Mouse (Mus musculus) left cerebral cortex, adult 2 months (tissue): ENCODE measurements around the gene Rps17. TPM values are rescaled to one million over a fixed set of nuclear protein-coding genes. Genes with fewer than 3 reads are reported as not detected.
A peak's percentile ranks its signal among the peaks of the same experiment; 100 is the strongest.

ENCODE experiments used
- DNase-seq, 2 experiments: peaks; one replicate each; pipeline ENCODE4 v3.0.0; 2021 to 2022; ENCODE audit warnings: low spot score in 2 of 2, mixed read lengths in 1 of 2; ENCODE audit errors: extremely low spot score in 1 of 2
- H3K27ac ChIP-seq: fragments of 200-600 bp; 2 replicates; pipeline ENCODE4 v1.8.1; 2022
- H3K4me3 ChIP-seq: fragments of 200-600 bp; 2 replicates; pipeline ENCODE4 v1.8.1; 2022
- CTCF ChIP-seq: fragments of 200-600 bp; IDR thresholded peaks from 2 replicates; pipeline ENCODE4 v1.8.1; 2022; ENCODE audit warnings: antibody characterized with exemption, mild to moderate bottlenecking, moderate library complexity
- intact Hi-C: fragments of 180-260 bp; cut with DNase I; formaldehyde crosslinking; loops from one replicate; pipeline ENCODE4 v1.15.1; 2025
- total RNA-seq, 2 experiments: library from RNA; stranded (reverse); gene quantifications; 2 replicates each; pipeline ENCODE4 v1.2.3; 2021

The Rps17 gene
- total RNA-seq, 2 experiments from 2014 or later = 491 to 498 TPM

DNA sequence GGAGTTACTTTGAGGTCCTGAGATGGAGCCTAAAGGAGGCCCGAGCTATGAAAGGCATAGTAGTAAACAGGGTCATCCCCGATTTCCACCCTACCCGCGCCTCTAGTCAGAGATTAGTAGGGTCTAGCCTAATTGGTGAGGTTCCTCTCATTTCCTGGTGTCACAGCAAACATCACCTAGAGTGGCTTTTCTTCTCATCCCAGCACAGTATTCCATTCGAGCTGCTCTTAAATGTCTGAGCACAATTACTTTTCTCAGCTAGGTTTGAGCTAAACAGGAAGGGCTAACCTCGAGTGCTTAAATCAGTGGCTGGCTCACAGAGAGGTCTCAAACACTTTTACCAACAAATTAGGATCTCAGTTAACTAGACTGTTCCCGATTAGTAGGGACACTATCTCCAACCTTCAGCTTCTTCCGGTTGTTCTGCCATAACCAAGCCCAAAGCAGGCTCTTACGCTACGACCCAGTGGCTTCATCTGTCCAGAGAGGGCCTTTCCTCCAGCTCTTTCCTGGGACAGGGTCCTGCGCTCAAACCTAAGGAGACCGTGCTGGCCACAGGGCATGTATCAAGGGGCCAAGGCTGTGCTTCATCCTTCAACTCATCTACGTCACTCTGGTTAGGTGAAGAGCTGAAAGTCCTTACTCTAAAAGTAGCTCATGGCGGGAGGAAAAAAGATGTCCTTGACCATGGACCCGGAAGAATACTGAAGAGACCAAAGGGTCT lies 555 bp upstream of the Rps17 start:
- Histone ChIP-seq H3K27ac (peak overlapping the region; percentile 81), H3K4me3 (peak overlapping the region; percentile 73)
- no peak for TF ChIP-seq CTCF
- DNase-seq = no peak
- intact Hi-C loops = loop anchor here (2.0 to 10.0 kb wide), 3 partner anchors 109 to 461 kb away; partner anchors contain the start of gene Cpeb1

DNA sequence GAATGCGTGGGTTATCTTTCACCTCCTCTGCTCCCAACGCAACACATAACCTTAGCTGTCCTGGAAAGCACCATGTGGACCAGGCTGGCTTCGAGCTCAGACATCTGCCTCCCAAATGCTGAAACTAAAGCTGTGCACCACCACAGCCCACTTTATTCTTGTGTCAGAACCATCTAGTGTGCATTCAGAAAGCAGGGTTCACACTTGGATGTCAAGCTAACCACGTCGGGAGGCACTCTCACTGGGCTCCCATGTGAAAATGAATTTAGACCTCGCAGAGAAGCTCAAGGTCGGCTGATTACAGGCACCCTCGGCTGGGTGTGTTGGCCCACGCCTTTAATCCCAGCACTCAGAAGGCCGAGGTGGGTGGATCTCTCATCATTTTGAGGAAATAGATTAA lies 1.2 kb downstream of the Rps17 start:
- no peak for DNase-seq
- Histone ChIP-seq H3K27ac (peak overlapping the region; percentile 47; the same call in 1 of the 2 replicates), H3K4me3 (peak overlapping the region; percentile 73)
- TF ChIP-seq CTCF = no peak
- intact Hi-C loops = loop anchor here (2.0 to 10.0 kb wide), 6 partner anchors 111 to 459 kb away; partner anchors contain the start of genes Cpeb1 and Whamm

DNA sequence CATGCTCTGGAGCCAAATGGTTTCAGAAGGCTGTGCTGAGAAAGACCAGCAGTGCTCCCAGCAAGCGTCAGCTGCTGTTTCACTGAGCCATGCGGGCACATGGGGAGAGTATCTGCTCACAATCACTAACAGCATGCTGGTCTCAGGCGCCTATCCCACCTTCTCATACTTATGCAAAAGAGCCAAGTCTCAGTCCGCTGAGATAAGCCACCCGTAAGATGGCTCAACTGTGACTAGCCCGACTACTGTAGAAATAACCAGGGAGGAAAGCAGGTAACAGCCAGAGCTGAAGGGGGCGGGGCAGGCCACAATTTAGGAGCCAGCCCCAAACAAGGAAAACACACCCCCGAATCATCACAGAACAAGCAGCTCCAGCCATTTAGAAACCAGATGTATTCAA lies 1.7 kb downstream of the Rps17 start:
- peak overlapping the region; percentile 73 for H3K4me3 ChIP-seq
- intact Hi-C loops = loop anchor here (2.0 to 10.0 kb wide), 5 partner anchors 135 to 459 kb away; partner anchors contain the start of gene Whamm
- H3K27ac ChIP-seq = no peak overlapping the region
- no peak for TF ChIP-seq CTCF
- DNase-seq = no peak

DNA sequence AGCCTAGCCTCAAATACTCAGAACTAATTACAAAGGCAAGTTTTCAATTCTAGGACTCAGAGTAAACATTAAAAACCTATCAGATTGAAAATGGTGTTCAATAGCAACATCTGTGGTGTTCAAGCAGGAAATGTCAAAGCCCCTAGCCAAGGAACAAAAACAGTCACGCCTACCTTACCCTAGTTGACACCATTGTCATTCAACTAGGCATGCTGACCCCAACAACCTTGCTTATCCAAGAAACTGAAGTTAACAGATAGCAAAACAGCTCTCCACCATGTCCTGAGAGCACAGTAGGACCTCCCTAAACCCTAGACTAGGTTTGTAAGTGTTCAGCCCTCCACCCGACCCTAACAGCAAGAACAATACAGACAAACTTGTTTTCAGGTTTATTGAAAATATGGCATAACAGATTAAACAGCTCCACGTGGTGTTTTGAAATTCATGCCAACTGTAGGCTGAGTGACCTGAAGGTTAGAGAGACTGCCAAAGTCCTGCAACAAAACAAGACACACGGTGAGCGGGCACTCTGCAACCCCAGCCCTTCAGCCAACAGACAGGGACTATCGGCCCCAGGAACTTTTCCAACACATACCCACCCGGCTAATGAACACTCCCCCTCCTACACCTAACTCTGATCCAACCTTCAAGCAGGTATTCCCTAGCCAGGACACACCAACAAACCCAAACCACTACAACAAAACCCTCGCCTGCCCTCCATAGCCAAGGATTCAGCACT lies 2.5 kb downstream of the Rps17 start:
- intact Hi-C loops = loop anchor here (2.0 to 10.0 kb wide), 5 partner anchors 134 to 458 kb away; partner anchors contain the start of gene Whamm
- Histone ChIP-seq H3K27ac (no peak overlapping the region), H3K4me3 (peak overlapping the region; percentile 73)
- TF ChIP-seq CTCF = no peak
- DNase-seq = no peak

DNA sequence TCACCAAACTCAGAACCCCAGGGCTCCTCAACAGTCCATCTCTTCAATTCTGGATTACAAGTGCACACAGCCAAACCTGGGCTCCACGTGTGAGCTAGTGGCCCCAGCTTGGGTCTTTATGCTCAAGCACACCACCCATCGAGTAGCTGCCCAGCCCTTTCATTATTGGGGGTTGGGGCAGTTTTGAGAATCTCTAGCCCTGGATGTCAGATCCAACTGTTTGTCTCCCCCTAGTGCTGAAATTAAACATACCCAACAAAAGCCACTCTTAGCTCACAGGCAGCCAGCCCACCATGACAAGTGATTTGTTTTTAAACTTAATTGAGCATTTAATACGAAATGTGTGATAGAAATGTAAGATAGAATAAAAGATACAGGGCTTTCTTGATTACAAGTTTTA lies 3.5 kb downstream of the Rps17 start:
- no peak for DNase-seq
- intact Hi-C loops = loop anchor here (1.0 to 10.0 kb wide), 5 partner anchors 174 to 457 kb away; partner anchors contain the start of gene Whamm
- Histone ChIP-seq H3K27ac (no peak overlapping the region), H3K4me3 (no peak overlapping the region)
- TF ChIP-seq CTCF = peak; percentile 71

DNA sequence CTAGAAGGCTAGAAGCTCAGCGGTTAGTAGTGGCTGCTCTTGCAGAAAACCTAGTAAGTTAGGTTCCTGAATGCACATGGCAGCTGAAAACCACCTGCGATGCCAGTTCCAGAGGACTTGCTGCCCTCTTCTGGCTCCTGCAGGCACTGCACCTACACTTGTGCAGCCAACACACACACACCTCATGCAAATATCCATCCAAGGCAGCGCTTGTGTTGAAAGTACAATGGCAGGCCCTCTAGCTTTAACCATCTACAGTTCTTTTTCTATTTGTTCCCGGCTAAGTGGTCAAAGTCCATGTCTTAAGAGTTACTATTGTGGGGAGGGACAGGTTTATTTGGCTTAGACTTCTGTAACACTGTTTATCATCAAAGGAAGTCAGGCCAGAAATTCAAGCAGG lies 5.3 kb downstream of the Rps17 start:
- peak in 1 of 2 experiments; percentile 37 for DNase-seq
- intact Hi-C loops = loop anchor here (5.0 to 10.0 kb wide), 4 partner anchors 183 to 455 kb away; partner anchors contain the start of gene Whamm
- Histone ChIP-seq H3K27ac (no peak overlapping the region), H3K4me3 (no peak overlapping the region)
- peak; percentile 61 for TF ChIP-seq CTCF

DNA sequence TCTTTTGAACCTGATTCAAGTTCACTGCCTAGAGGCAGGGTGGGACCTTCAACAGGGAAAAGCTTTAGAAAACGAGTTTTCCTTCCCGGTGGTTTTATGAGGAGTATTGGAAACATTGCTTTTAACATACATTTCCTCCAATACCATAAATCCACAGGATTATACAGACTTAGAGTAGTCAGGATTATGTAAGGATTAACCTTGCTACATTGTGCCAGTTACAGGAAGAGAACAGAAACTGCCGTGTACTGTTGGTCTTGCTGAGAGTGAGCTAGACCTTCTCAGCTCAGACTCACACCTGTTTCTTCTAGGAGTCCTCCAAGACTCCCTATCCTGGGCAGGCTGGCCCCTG lies 6.6 kb downstream of the Rps17 start:
- TF ChIP-seq CTCF = no peak
- intact Hi-C loops = no loop called here
- Histone ChIP-seq H3K27ac (no peak overlapping the region), H3K4me3 (no peak overlapping the region)
- DNase-seq = no peak

DNA sequence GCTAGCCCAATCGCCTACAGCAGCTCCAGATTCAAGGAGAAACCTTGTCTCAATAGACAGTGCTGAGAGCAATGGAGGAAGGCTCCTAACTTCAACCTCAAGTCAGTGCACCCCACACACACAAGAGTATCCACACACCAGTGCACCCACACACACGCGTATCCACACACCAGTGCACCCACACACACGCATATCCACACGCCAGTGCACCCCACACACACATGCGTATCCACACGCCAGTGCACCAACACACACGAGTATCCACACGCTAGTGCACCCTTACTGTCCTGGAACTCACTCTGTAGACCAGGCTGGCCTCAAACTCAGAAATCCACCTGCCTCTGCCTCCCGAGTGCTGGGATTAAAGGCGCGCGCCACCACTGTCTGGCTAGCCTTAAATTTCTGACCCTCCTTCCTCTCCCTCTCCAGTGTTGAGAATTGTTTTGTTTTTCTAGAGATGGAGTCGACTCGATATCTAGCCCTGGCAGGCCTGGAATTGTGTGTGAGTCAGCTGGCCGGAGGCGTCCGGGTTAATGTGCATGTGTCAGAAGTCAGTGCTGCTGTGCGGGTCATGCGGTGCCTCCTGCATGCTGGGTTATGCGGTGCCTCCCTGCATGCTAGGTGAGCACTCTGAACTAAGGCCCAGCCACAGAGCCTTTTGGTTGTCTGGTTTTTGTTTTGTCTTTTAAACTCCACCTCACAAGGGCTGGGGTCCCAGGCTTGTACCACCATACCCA lies 7.1 kb downstream of the Rps17 start:
- intact Hi-C loops = no loop called here
- no peak overlapping the region for H3K4me3 ChIP-seq
- TF ChIP-seq CTCF = no peak
- no peak for DNase-seq
- no peak overlapping the region for H3K27ac ChIP-seq

DNA sequence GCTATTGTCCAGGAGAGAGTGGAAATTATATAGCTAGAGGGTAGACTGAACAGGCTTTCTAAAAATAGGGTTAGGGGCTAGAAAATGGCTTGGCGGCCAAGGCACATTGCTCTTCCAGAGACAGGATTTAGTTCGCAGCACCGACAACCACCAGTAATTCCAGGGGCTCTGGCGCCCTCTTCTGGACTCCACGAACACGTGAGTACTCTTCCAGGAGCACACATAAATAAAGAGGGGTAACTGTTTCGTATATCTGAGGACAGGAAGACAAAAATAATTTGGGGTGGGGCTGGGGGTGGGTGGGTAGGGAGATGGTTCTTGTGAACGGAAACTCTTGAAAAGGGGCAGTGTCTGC lies 8.6 kb downstream of the Rps17 start:
- Histone ChIP-seq H3K27ac (peak overlapping the region; percentile 53), H3K4me3 (no peak overlapping the region)
- intact Hi-C loops = no loop called here
- TF ChIP-seq CTCF = peak; percentile 58
- no peak for DNase-seq

DNA sequence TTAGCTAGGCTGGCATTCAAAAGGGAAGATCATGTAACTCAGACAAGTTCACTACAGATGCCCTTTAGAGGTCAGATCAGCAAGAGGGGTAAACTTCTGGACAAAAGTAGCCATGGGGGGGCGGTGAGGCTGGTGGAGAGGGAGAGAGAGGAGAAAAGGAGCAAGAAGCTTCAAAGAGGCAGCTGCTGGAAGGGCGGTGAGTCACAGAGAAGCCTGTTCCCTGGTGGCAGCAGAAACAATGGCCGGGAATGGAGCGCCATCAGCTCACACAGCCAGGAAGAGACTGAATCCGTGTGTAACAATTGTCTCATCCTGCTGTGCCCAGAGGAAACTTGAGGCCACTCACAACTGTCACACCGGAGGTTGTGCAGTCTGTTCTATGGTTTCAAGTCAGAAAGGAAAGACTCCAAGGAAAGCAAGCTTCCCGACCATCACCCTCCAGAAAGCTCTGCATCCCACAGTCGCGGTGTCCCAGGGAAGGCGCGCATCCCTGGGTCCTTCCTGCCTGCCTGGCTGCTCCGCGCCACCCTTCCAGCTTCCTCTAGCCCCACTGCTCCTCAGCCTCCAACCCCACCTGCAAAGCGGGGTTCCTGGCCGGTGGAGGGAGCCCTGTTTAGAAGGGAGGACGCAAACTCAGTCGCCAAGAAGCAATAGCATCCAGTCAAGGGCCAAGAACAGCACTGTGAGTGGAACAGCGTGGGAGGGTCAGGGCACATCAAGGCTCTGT lies 9.2 kb downstream of the Rps17 start:
- Histone ChIP-seq H3K27ac (peak overlapping the region; percentile 53), H3K4me3 (no peak overlapping the region)
- intact Hi-C loops = no loop called here
- no peak for DNase-seq
- peak; percentile 20 for TF ChIP-seq CTCF

DNA sequence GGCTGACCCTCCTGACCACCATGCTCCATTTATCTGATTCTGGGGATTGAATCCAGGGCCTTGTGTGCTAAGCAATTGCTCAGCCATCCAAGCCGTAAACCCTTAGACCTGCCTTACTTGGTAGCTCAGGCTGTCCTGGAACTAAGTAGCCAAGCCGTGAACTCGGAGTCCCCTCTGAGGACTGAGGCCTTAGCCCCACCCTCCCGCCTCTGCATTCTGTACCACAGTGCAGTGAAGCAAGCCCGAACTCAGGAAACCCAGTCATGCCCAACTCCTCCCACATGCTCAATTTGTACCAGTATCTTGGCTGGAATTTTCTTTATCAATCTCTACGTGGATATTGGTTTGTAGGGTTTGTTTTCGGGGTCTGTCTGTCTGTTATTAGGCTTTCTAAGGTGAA lies 13.2 kb downstream of the Rps17 start:
- DNase-seq = no peak
- Histone ChIP-seq H3K4me3 (no peak overlapping the region), H3K27ac (no peak overlapping the region)
- intact Hi-C loops = no loop called here
- no peak for TF ChIP-seq CTCF
